Mouse (Mus musculus) layer of hippocampus, adult 18-20 months (tissue): ENCODE measurements around the gene Gm17509. TPM values are rescaled to one million over a fixed set of nuclear protein-coding genes. Genes with fewer than 3 reads are reported as not detected.
A peak's percentile ranks its signal among the peaks of the same experiment; 100 is the strongest.
"Not testable (repeated sequence)": the region's sequence is repeated elsewhere in the genome, so short reads cannot be mapped to it uniquely, and the experiment has no call there.

ENCODE experiments used
- DNase-seq, 2 experiments: peaks; one replicate each; pipeline ENCODE4 v3.0.0; 2022; ENCODE audit warnings: low spot score in 2 of 2
- total RNA-seq, 2 experiments: library from RNA; stranded (reverse); gene quantifications; 2 replicates each; pipeline ENCODE4 v1.2.3; 2021

Gm17509 gene
- total RNA-seq, 2 experiments from 2014 or later, result 1.5 TPM

- DNase-seq, result no peak
Measured at GRCm38 (mm10) chr13:117208236-117208635, 12.6 kb downstream of the Gm17509 start, which contains the start of gene Emb. TSS of gene Emb (plus strand) at chr13:117208536.

- no peak for DNase-seq
Measured at GRCm38 (mm10) chr13:117206066-117206465, 14.8 kb downstream of the Gm17509 start.

- no peak for DNase-seq
Measured at GRCm38 (mm10) chr13:117204685-117205084, 16.2 kb downstream of the Gm17509 start.

GRCm38 (mm10) chr13:117202755-117203471 lies 18.0 kb downstream of the Gm17509 start:
- peak in 1 of 2 experiments; percentile 44 for DNase-seq

- peak in 1 of 2 experiments; percentile 79 for DNase-seq
Measured at GRCm38 (mm10) chr13:117198402-117199083, 22.3 kb downstream of the Gm17509 start.

- no peak for DNase-seq
Measured at GRCm38 (mm10) chr13:117197666-117198065, 23.2 kb downstream of the Gm17509 start.

GRCm38 (mm10) chr13:117195569-117196495 lies 25.0 kb downstream of the Gm17509 start:
- no peak for DNase-seq

GRCm38 (mm10) chr13:117193422-117193983 lies 27.4 kb downstream of the Gm17509 start:
- no peak for DNase-seq

GRCm38 (mm10) chr13:117192161-117192560 lies 28.7 kb downstream of the Gm17509 start:
- DNase-seq, result no peak

- DNase-seq, result no peak
Measured at GRCm38 (mm10) chr13:117185329-117185728, 35.5 kb downstream of the Gm17509 start.

GRCm38 (mm10) chr13:117183288-117183687 lies 37.6 kb downstream of the Gm17509 start:
- DNase-seq, result no peak

GRCm38 (mm10) chr13:117180912-117181311 lies 40.0 kb downstream of the Gm17509 start:
- not testable (repeated sequence) for DNase-seq

Other genes starting within 250 kb of the Gm17509 start
- 10 to 100 TPM; 27.7 to 35.3 TPM for gene Parp8, start 195.5 kb downstream of the Gm17509 start, total RNA-seq
- gene Emb, start 12.5 kb downstream of the Gm17509 start, total RNA-seq, result 10 to 100 TPM; 29.1 to 32.0 TPM